Mouse (Mus musculus) liver, postnatal 0 days (tissue): Measurements from ENCODE around the gene Hjurp.

ENCODE experiments used
- CTCF ChIP-seq: sonication (generic); IDR thresholded peaks from 2 replicates; pipeline ENCODE4 v1.5.1; 2016; ENCODE audit warnings: antibody characterized with exemption, low read depth
- EP300 ChIP-seq: IDR thresholded peaks from 2 replicates; pipeline ENCODE4 v1.6.1; 2016; ENCODE audit warnings: antibody characterized with exemption, low read depth, mild to moderate bottlenecking

DNA sequence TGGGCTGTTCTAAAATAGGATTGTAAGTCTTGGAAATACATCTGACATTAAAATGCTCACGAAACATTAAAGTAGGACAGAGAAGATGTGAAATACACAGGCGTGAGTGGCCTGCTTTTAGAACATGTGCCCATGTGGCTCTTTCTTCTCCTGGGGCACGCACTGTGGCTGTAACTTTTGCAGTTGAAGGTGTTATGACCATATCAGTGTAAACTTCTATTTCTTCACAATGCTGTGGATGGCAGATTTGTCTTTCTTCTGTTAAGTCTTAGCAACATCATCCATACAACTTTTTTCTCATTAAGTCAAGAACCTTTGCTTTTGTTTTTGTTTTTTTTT, 11.3 kb upstream of the Hjurp start:
- TF ChIP-seq EP300 (no peak), CTCF (no peak)
